Mouse (Mus musculus): ENCODE data around the gene Nrsn2. TPM values are rescaled to one million over a fixed set of nuclear protein-coding genes. Genes with fewer than 3 reads are reported as not detected.

The Nrsn2 gene
- polyA plus RNA-seq, 1 experiment from 2014 or later: not detected

DNA sequence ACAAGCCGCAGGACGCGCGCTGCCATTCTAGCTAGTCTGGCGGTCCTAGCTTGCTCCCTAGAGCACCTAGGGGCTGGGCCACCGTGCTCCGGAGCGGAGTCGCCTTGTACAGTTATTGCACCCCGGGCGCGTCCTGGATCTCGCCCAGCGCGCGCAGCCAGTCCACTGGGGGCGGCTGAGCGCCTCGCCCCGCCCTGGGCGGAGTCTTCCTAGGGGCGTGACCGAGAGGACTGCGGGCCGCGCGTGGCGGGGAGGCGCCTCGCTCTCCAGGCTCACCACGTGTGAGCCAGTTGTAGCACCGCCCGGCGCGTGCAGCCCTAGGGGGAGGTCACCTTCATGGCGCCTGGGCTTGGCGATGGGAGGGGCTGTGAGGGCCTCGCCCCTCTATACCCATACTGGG is 22.3 kb upstream of the Nrsn2 start:
- no peak overlapping the region for H3K9ac ChIP-seq (replicated peaks; ENCODE audit: low read depth)
- peak; percentile 44; the same call in 1 of the 2 replicates for TF ChIP-seq CTCF (IDR thresholded peaks at IDR 0.05)
- no peak for TF ChIP-seq EP300 (IDR thresholded peaks at IDR 0.05)
- H3K36me3 ChIP-seq (ENCODE audit: insufficient read depth, low read length): no peaks in the 10 kb centered on the region
- ATAC-seq (peak; percentile 85), DNase-seq (ENCODE audit: low spot score) (peak; percentile 98)
- no peaks in the 10 kb centered on the region for H3K9me3 ChIP-seq (ENCODE audit: low read length)
- peak overlapping the region; percentile 85 for H3K4me3 ChIP-seq (ENCODE audit: low read depth, low read length)
- peak overlapping the region; percentile 97 for H3K27ac ChIP-seq (ENCODE audit: low read length)
- no peaks in the 10 kb centered on the region for H3K27me3 ChIP-seq (replicated peaks; ENCODE audit: insufficient read depth, low read length)
- H3K4me1 ChIP-seq (ENCODE audit: insufficient read depth, low read depth, low read length): no peaks in the 10 kb centered on the region
- H3K4me2 ChIP-seq (replicated peaks; ENCODE audit: low read depth, low read length): peak overlapping the region; percentile 78
- WGBS: under 1% methylated on average over 36 of the region's 38 CpGs

DNA sequence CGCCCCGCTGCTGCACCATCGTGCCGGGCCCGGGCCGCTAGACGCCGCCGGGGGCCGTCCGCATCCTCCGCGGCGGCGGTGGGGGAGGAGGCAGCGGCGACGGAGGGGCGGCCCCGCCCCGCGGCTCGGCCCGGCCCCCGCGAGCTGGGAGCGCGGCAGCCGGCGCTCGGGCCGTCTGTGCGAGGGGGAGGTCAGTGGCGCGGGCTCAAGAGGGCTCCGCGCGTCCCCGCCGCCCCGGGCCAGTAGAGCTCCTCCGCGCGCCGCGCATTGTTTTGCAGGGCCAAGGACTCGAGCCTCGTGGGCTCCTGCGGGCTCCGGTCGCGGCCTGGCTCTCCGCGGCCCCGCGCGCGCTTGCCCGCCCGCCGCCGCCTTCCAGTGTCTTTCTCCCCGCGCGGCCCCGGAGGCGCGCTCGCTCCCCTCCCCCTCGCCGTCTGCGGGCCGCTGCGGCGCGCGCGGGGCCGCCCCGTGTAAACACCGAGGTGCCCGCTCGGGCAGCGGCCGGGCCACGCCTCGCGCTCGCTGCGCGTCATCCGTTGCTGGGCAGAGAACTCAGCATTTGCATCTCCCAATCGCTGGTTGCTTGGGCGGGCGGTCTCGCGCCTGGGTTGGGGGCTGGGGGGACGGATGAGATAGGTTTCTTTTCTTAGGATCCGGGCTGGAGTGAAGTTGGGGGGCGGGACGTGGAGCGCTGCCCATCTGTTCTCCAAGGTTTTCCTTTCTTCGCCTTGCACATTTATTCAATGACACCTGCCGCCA is 21.4 kb upstream of the Nrsn2 start, which contains the start of gene Sox12:
Gene Sox12 (minus strand): TSS at position 384 of the 756 bp plus-strand sequence.
- Histone ChIP-seq H3K4me1 (ENCODE audit: insufficient read depth, low read depth, low read length) (no peaks in the 10 kb centered on the region), H3K9ac (replicated peaks; ENCODE audit: low read depth) (peak within 1 kb of the TSS; percentile 74), H3K4me2 (replicated peaks; ENCODE audit: low read depth, low read length) (peak within 1 kb of the TSS; percentile 78), H3K4me3 (ENCODE audit: low read depth, low read length) (peak within 1 kb of the TSS; percentile 85), H3K27me3 (replicated peaks; ENCODE audit: insufficient read depth, low read length) (no peaks in the 10 kb centered on the region), H3K9me3 (ENCODE audit: low read length) (no peaks in the 10 kb centered on the region), H3K36me3 (ENCODE audit: insufficient read depth, low read length) (no peaks in the 10 kb centered on the region), H3K27ac (ENCODE audit: low read length) (peak within 1 kb of the TSS; percentile 97)
- ATAC-seq (peak; percentile 71), DNase-seq (ENCODE audit: low spot score) (peak; percentile 93)
- no peak for TF ChIP-seq EP300 (IDR thresholded peaks at IDR 0.05)
- no peak for TF ChIP-seq CTCF (IDR thresholded peaks at IDR 0.05)
- WGBS: 0% methylated on average over 51 of the region's 104 CpGs

DNA sequence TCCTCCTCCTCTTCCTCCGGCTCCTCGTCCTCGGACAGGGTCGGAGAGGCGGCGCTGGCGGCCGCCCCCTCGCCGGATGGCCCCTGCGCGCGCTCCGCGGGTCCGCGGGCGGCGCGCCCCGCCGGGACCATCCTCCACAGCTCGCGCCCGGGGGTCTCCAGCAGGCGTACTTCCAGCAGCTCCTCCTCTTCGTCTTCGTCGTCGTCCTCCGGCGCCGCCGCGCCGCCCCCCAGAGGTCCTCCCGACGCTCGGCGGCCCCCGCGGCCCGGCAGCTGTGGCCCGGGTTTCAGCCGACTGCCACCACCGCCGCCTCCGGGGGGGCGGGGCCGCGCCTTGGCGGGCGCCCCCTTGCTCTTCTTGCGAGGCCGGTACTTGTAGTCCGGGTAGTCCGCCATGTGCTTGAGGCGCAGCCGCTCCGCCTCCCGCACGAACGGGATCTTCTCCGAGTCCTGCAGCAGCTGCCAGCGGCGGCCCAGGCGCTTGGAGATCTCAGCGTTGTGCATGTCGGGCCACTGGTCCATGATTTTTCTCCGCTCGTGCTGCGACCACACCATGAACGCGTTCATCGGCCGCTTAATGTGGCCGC is 20.7 kb upstream of the Nrsn2 start:
- peak overlapping the region; percentile 74 for H3K9ac ChIP-seq (replicated peaks; ENCODE audit: low read depth)
- no peaks in the 10 kb centered on the region for H3K36me3 ChIP-seq (ENCODE audit: insufficient read depth, low read length)
- no peaks in the 10 kb centered on the region for H3K27me3 ChIP-seq (replicated peaks; ENCODE audit: insufficient read depth, low read length)
- peak overlapping the region; percentile 85 for H3K4me3 ChIP-seq (ENCODE audit: low read depth, low read length)
- DNase-seq (ENCODE audit: low spot score): peak; percentile 89
- ATAC-seq: peak; percentile 26
- no peak for TF ChIP-seq EP300 (IDR thresholded peaks at IDR 0.05)
- peak; percentile 13; the same call in 1 of the 2 replicates for TF ChIP-seq CTCF (IDR thresholded peaks at IDR 0.05)
- no peaks in the 10 kb centered on the region for H3K9me3 ChIP-seq (ENCODE audit: low read length)
- H3K4me2 ChIP-seq (replicated peaks; ENCODE audit: low read depth, low read length): peak overlapping the region; percentile 78
- WGBS: under 1% methylated on average over 45 of the region's 77 CpGs
- peak overlapping the region; percentile 97 for H3K27ac ChIP-seq (ENCODE audit: low read length)
- H3K4me1 ChIP-seq (ENCODE audit: insufficient read depth, low read depth, low read length): no peaks in the 10 kb centered on the region

DNA sequence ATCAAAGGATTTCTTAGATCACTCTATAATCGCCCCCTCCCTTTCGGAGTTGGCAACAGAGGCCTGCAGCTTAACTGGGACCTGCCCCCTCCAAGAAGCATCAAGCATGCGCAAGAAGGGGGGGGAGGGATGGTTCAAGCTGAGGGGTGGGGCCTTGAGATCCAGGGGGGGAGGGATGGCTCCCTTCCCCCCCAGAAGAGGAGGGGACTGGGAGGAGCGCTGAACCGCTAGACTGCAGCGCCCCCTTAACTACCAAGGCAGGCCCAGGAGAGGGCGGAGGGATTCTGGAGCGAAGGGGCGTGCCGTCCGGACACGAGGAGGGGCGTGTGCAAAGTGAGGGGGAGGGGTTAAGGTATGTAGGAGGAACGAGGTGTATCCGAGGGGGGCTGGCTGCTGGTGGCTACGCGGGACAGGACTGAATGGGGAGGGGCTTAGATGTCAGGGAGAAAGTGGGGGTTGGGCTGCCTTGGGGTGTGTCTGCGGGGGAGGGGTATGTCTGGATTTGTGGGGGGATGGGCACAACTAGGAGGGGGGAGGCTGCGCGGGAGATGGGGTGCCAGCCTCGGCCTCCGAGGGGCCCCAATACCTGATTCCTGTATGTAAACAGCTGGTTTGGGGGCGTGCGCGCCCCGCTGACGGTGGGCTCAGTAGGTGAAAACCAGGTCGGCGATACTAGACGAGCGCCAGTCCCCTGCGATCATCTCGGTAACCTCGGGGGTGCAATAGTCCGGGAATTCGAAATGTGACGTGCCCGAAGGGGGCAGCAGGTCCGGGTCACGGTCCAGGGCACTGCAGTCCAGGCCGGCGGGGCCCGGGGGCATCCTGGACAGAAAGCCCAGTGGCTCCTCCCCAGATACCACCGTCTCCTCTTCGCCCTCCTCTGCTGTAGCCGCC is 19.9 kb upstream of the Nrsn2 start:
- whole genome bisulfite sequencing: 1% methylated on average over 40 of the region's 46 CpGs
- H3K9ac ChIP-seq (replicated peaks; ENCODE audit: low read depth): peak overlapping the region; percentile 74
- peak; percentile 98 for DNase-seq (ENCODE audit: low spot score)

DNA sequence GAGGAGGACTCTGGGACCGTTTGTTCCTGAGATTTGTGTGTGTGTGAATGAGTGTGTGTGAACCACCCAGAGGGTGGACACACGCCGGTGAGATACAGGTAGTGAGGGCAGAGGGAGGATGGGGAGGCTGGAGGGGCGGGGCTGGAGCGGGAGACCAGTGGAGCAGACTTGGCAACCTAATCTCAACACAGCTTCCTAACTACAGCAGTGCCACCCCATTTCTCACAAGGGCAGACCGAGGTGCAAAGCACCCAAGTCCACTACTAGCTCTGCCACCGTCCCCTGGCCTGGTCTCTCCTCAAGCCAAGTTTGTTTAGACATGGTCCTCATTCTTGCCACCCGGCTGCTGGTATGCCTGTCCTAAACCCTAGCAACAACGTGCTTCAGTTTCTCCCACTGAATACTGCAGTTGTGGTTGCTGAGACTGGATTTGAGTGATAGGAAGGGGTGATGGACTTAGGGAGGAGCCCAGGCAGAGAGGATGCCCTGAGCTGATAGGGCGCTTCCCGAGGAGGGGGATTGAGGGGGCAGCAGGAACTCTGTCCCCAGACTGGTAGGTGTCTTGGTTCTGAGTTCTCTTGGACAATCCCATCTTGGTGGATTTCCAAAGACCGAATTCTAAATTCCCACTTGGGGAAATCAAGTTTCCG is 19.0 kb upstream of the Nrsn2 start:
- TF ChIP-seq CTCF (IDR thresholded peaks at IDR 0.05): no peak
- no peak for TF ChIP-seq EP300 (IDR thresholded peaks at IDR 0.05)
- DNase-seq (ENCODE audit: low spot score): no peak
- Histone ChIP-seq H3K27ac (ENCODE audit: low read length) (peak overlapping the region; percentile 4; the same call in 1 of the 2 replicates), H3K9ac (replicated peaks; ENCODE audit: low read depth) (no peak overlapping the region), H3K4me1 (ENCODE audit: insufficient read depth, low read depth, low read length) (no peaks in the 10 kb centered on the region), H3K36me3 (ENCODE audit: insufficient read depth, low read length) (no peaks in the 10 kb centered on the region), H3K27me3 (replicated peaks; ENCODE audit: insufficient read depth, low read length) (no peaks in the 10 kb centered on the region), H3K4me2 (replicated peaks; ENCODE audit: low read depth, low read length) (peak overlapping the region; percentile 78), H3K9me3 (ENCODE audit: low read length) (no peaks in the 10 kb centered on the region), H3K4me3 (ENCODE audit: low read depth, low read length) (peak overlapping the region; percentile 85)
- 16% methylated on average over 13 of the region's 13 CpGs for WGBS
- ATAC-seq: no peak

More for the DNA sequence above, 19.9 kb upstream of the Nrsn2 start:
- TF ChIP-seq EP300 (IDR thresholded peaks at IDR 0.05): no peak
- peak; percentile 71 for TF ChIP-seq CTCF (IDR thresholded peaks at IDR 0.05)
- no peaks in the 10 kb centered on the region for H3K27me3 ChIP-seq (replicated peaks; ENCODE audit: insufficient read depth, low read length)
- no peaks in the 10 kb centered on the region for H3K9me3 ChIP-seq (ENCODE audit: low read length)
- H3K4me3 ChIP-seq (ENCODE audit: low read depth, low read length): peak overlapping the region; percentile 85
- no peaks in the 10 kb centered on the region for H3K36me3 ChIP-seq (ENCODE audit: insufficient read depth, low read length)
- H3K4me1 ChIP-seq (ENCODE audit: insufficient read depth, low read depth, low read length): no peaks in the 10 kb centered on the region
- peak; percentile 60 for ATAC-seq
- H3K27ac ChIP-seq (ENCODE audit: low read length): peak overlapping the region; percentile 97
- peak overlapping the region; percentile 78 for H3K4me2 ChIP-seq (replicated peaks; ENCODE audit: low read depth, low read length)

Data from lung, postnatal 0 days (tissue).